Comparison of ENCODE assay signal across 8 mouse cellular contexts in the genomic region with DNA sequence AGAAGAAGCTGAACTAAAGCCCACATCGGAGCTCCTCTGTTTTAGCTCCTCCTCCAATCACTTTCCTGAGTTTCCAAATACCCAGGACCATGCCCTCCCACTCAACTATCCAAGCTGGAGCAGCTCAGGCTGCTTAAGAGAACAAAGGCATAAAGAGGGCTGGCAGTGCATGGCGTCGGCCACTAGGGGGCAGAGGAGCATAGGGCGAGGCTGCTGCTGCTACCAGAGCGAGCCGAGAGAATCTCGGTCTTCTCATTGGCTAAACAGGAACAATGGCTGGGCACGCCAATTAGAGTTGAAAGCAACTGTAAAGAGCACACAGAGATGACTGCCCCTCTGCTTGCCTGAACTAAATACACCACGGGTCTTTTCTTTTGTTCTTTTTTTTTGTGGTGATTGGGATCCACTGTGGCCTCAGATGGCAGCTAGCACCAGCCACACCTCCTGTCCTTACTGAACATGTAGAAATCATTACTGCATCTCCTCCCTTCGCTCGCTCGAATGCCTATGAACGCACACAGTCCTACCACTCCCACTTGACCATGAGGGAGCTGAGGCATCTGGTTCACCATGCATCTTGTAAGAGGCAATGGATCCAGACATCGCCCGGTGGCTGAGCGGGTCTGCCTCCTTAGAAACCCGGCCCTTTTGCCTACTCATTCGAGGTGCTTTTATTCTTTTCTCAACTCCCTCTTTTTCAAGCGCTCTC. TPM values are rescaled to one million over a fixed set of nuclear protein-coding genes. Genes with fewer than 3 reads are reported as not detected.
A peak's percentile ranks its signal among the peaks of the same experiment; 100 is the strongest.
DNase-seq lines count a peak whose midpoint lies in the region; ATAC-seq and TF ChIP-seq lines count a peak whose summit lies in the region.

No protein-coding gene starts in this region.

- no peaks in the 10 kb centered on the region for H3K9me3 ChIP-seq in hindbrain, embryonic 12.5 days (replicated peaks)
- no peaks in the 10 kb centered on the region for H3K9me3 ChIP-seq in lung, postnatal 0 days (ENCODE audit: low read length)

- H3K27me3 ChIP-seq in hindbrain, embryonic 12.5 days, result no peaks in the 10 kb centered on the region
- no peaks in the 10 kb centered on the region for H3K27me3 ChIP-seq in lung, postnatal 0 days (replicated peaks; ENCODE audit: insufficient read depth, low read length)

- TF ChIP-seq CTCF in lung, postnatal 0 days (IDR thresholded peaks at IDR 0.05), result peak; percentile 100

- H3K4me1 ChIP-seq in hindbrain, embryonic 12.5 days, result peaks cover 33% of the 10 kb centered on the region
- no peaks in the 10 kb centered on the region for H3K4me1 ChIP-seq in lung, postnatal 0 days (ENCODE audit: insufficient read depth, low read depth, low read length)

- DNase-seq in Muller cell, postnatal 12 days (ENCODE audit: inconsistent ontology term), result peak; percentile 90
- DNase-seq in cerebellum, adult 9-11 months, result peak; percentile 88
- peak; percentile 86 to 92 for DNase-seq in frontal cortex, postnatal 10 days (ENCODE audit: low spot score in 2 of 2)
- peak; percentile 98 for DNase-seq in layer of hippocampus, postnatal 10 days (ENCODE audit: low spot score in 2 of 2)
- DNase-seq in lung, postnatal 0 days (ENCODE audit: low spot score), result peak; percentile 96
- DNase-seq in ovary, postnatal 14 days (ENCODE audit: low spot score), result peak; percentile 97
- peak; percentile 79 to 93 for DNase-seq in thymus, postnatal 10 days (ENCODE audit: low spot score in 2 of 2)

- peak overlapping the region; percentile 57 for H3K9ac ChIP-seq in hindbrain, embryonic 12.5 days
- H3K9ac ChIP-seq in lung, postnatal 0 days (replicated peaks; ENCODE audit: low read depth), result no peak overlapping the region

- peak overlapping the region; percentile 40 for H3K4me2 ChIP-seq in hindbrain, embryonic 12.5 days (replicated peaks)
- peak overlapping the region; percentile 40; the same call in 1 of the 2 replicates for H3K4me2 ChIP-seq in lung, postnatal 0 days (replicated peaks; ENCODE audit: low read depth, low read length)

- ATAC-seq in hindbrain, embryonic 12.5 days (ENCODE audit: low FRiP score), result peak; percentile 96
- ATAC-seq in lung, postnatal 0 days, result peak; percentile 93

- TF ChIP-seq EP300 in lung, postnatal 0 days (IDR thresholded peaks at IDR 0.05), result no peak

- peak overlapping the region; percentile 14 for H3K4me3 ChIP-seq in hindbrain, embryonic 12.5 days
- no peak overlapping the region for H3K4me3 ChIP-seq in lung, postnatal 0 days (ENCODE audit: low read depth, low read length)

- 10% methylated on average over 19 of the region's 19 CpGs for WGBS in hindbrain, embryonic 12.5 days
- 22% methylated on average over 19 of the region's 19 CpGs for WGBS in lung, postnatal 0 days

- peaks cover 34% of the 10 kb centered on the region for H3K36me3 ChIP-seq in hindbrain, embryonic 12.5 days
- H3K36me3 ChIP-seq in lung, postnatal 0 days (ENCODE audit: insufficient read depth, low read length), result no peaks in the 10 kb centered on the region

- H3K27ac ChIP-seq in hindbrain, embryonic 12.5 days, result peak overlapping the region; percentile 92
- H3K27ac ChIP-seq in lung, postnatal 0 days (ENCODE audit: low read length), result no peak overlapping the region

RNA-seq across cellular contexts. Expression of a gene that starts 34.5 kb away (rescaled TPM):
- 18.0 and 19.1 TPM in 2 replicates for polyA plus RNA-seq in hindbrain, embryonic 12.5 days (2016; fragmentation: Nextera tagmentation; extraction: Ambion mirVana)
- 10 to 100 TPM; 10.7 to 11.3 TPM for total RNA-seq in layer of hippocampus, postnatal 10 days (2021)
- polyA plus RNA-seq in lung, postnatal 0 days (2015; fragmentation: Nextera tagmentation; extraction: Ambion mirVana), result 15.0 and 18.2 TPM in 2 replicates

RNA-seq across cellular contexts. Expression of a gene that starts 34.7 kb away (rescaled TPM):
- polyA plus RNA-seq in hindbrain, embryonic 12.5 days (2016; fragmentation: Nextera tagmentation; extraction: Ambion mirVana), result 34.5 and 38.7 TPM in 2 replicates
- total RNA-seq in layer of hippocampus, postnatal 10 days (2021), result 10 to 100 TPM; 19.1 to 23.4 TPM
- polyA plus RNA-seq in lung, postnatal 0 days (2015; fragmentation: Nextera tagmentation; extraction: Ambion mirVana), result 22.3 and 27.9 TPM in 2 replicates

RNA-seq across cellular contexts. Expression of a gene that starts 39.5 kb away (rescaled TPM):
- 10.8 and 14.3 TPM in 2 replicates for polyA plus RNA-seq in hindbrain, embryonic 12.5 days (2016; fragmentation: Nextera tagmentation; extraction: Ambion mirVana)
- 10 to 100 TPM; 26.1 to 26.3 TPM for total RNA-seq in layer of hippocampus, postnatal 10 days (2021)
- polyA plus RNA-seq in lung, postnatal 0 days (2015; fragmentation: Nextera tagmentation; extraction: Ambion mirVana), result 6.1 and 6.2 TPM in 2 replicates
